Mouse (Mus musculus): ENCODE data around the gene Repin1.

Repin1 gene

GRCm38 (mm10) chr6:48593158-48594042 is at the start of gene Repin1, which contains the start of gene Gm44965:
TSS of gene Repin1 (plus strand) at chr6:48593883.
TSS of gene Gm44965 (plus strand) at chr6:48593941.
- peak; percentile 97 for DNase-seq

- no peak for DNase-seq
These were observed 48.4 kb upstream of the Repin1 start for GRCm38 (mm10) chr6:48545251-48545650.

- DNase-seq, result peak; percentile 69
These were observed 47.4 kb upstream of the Repin1 start for GRCm38 (mm10) chr6:48546271-48546670.

GRCm38 (mm10) chr6:48546858-48547257 is 46.8 kb upstream of the Repin1 start:
- no peak for DNase-seq

- DNase-seq, result no peak
These were observed 45.4 kb upstream of the Repin1 start for GRCm38 (mm10) chr6:48548314-48548713.

GRCm38 (mm10) chr6:48552918-48553317 is 40.8 kb upstream of the Repin1 start:
- DNase-seq, result peak; percentile 62

GRCm38 (mm10) chr6:48553819-48554218 is 39.9 kb upstream of the Repin1 start:
- no peak for DNase-seq

- peak; percentile 99 for DNase-seq
These were observed 39.2 kb upstream of the Repin1 start, which contains the start of gene Lrrc61 for GRCm38 (mm10) chr6:48554280-48555103. TSS of gene Lrrc61 (plus strand) at chr6:48554796.

GRCm38 (mm10) chr6:48555104-48555890 is 38.4 kb upstream of the Repin1 start:
- DNase-seq, result peak; percentile 68

- DNase-seq, result no peak
These were observed 37.7 kb upstream of the Repin1 start for GRCm38 (mm10) chr6:48555956-48556355.

- no peak for DNase-seq
These were observed 27.9 kb upstream of the Repin1 start for GRCm38 (mm10) chr6:48565693-48566310.

- DNase-seq, result peak; percentile 89
These were observed 27.4 kb upstream of the Repin1 start for GRCm38 (mm10) chr6:48566312-48566711.

- DNase-seq, result peak; percentile 83
These were observed 25.4 kb upstream of the Repin1 start for GRCm38 (mm10) chr6:48568036-48568984.

- DNase-seq, result no peak
These were observed 24.4 kb upstream of the Repin1 start for GRCm38 (mm10) chr6:48569065-48569807.

- no peak for DNase-seq
These were observed 21.7 kb upstream of the Repin1 start for GRCm38 (mm10) chr6:48572014-48572413.

- peak; percentile 79 for DNase-seq
These were observed 21.1 kb upstream of the Repin1 start, which contains the start of gene Rarres2 for GRCm38 (mm10) chr6:48572572-48573061. TSS of gene Rarres2 (minus strand) at chr6:48572789.

GRCm38 (mm10) chr6:48573280-48573679 is 20.4 kb upstream of the Repin1 start:
- peak; percentile 73 for DNase-seq

- no peak for DNase-seq
These were observed 19.7 kb upstream of the Repin1 start for GRCm38 (mm10) chr6:48573981-48574380.

GRCm38 (mm10) chr6:48578736-48579135 is 14.9 kb upstream of the Repin1 start:
- DNase-seq, result no peak

- no peak for DNase-seq
These were observed 14.5 kb upstream of the Repin1 start for GRCm38 (mm10) chr6:48579215-48579648.

Data from kidney, postnatal 10 days (tissue).